Comparison of ENCODE assay signal across 19 mouse cellular contexts in the genomic region with DNA sequence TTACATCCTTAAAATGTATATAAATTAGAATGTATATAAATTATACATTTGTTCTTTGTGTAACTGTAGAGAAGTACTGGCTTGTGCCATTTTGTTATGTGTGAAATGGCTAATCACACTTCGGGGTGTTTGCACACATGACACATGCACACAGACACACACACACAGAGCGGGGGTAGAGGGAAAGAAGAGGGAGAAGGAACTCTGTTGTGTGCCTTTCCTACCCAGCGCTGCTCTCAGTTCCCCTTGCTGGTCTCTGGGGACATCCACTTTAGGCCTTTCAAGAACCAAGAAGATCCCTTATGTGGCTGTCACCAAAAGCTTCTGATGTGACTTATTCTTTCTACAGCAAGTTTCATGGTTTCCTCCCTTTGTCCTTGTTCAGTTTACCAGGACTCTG. TPM values are rescaled to one million over a fixed set of nuclear protein-coding genes. Genes with fewer than 3 reads are reported as not detected.
"Had no signal": no experiment of that assay in that cellular context is flagged by ENCODE, and none has a peak within 500 bp of the region (broad histone marks: within the 10 kb centered on the region; RNA-seq: fewer than 3 reads in every experiment).

No protein-coding gene starts in this region.

- H3K4me3 ChIP-seq: layer of hippocampus, adult 2 months; limb, embryonic 13.5 days; liver, embryonic 15.5 days; midbrain, embryonic 12.5 days; myocyte had no signal

- DNase-seq: kidney, adult 18-20 months; kidney, postnatal 10 days; kidney, postnatal 4 days; left cerebral cortex, postnatal 4 days; lung, embryonic 14.5 days; lung, postnatal 10 days; lung, postnatal 4 days; right cerebral cortex, postnatal 14 days; thymus, postnatal 14 days had no signal

- H3K27ac ChIP-seq: layer of hippocampus, adult 2 months; limb, embryonic 13.5 days; liver, embryonic 15.5 days; midbrain, embryonic 12.5 days had no signal

- H3K4me2 ChIP-seq: limb, embryonic 13.5 days; liver, embryonic 15.5 days; lung, embryonic 14.5 days; midbrain, embryonic 12.5 days had no signal

- H3K4me1 ChIP-seq: liver, embryonic 15.5 days; midbrain, embryonic 12.5 days had no signal

- H3K9ac ChIP-seq: limb, embryonic 13.5 days; liver, embryonic 15.5 days; lung, embryonic 14.5 days; midbrain, embryonic 12.5 days had no signal

- H3K36me3 ChIP-seq: limb, embryonic 13.5 days; liver, embryonic 15.5 days; midbrain, embryonic 12.5 days had no signal

- H3K27me3 ChIP-seq: limb, embryonic 13.5 days; midbrain, embryonic 12.5 days had no signal

- H3K9me3 ChIP-seq: limb, embryonic 13.5 days; liver, embryonic 15.5 days; midbrain, embryonic 12.5 days had no signal

RNA-seq across cellular contexts. Expression of gene 4930562C15Rik, which starts 11.8 kb away (rescaled TPM):
- total RNA-seq: layer of hippocampus, adult 2 months; layer of hippocampus, postnatal 10 days; left cerebral cortex, postnatal 4 days; liver, adult 2 months; megakaryocyte-erythroid progenitor cell, adult 5-6 weeks; midbrain, postnatal 0 days had no signal
- polyA plus RNA-seq: liver, adult 2 months; urinary bladder, adult 2 months had no signal
